In genomic region chr1:56971942-56972250, GRCm38 (mm10) we compare ENCODE assay signal across 8 mouse cellular contexts. TPM values are rescaled to one million over a fixed set of nuclear protein-coding genes. Genes with fewer than 3 reads are reported as not detected.
DNase-seq lines count a peak whose midpoint lies in the region; ATAC-seq and TF ChIP-seq lines count a peak whose summit lies in the region.

No protein-coding gene starts in this region.

- H3K79me2 ChIP-seq in liver, adult 2 months (ENCODE audit: control insufficient read depth, insufficient read depth, low read length): no peaks in the 10 kb centered on the region

- peaks cover 6% of the 10 kb centered on the region for H3K4me1 ChIP-seq in liver, adult 2 months (ENCODE audit: control insufficient read depth, insufficient read depth, low read length)
- no peaks in the 10 kb centered on the region for H3K4me1 ChIP-seq in embryonic facial prominence, embryonic 14.5 days (ENCODE audit: control insufficient read depth, insufficient read depth, low read length)
- peaks cover 21% of the 10 kb centered on the region for H3K4me1 ChIP-seq in intestine, embryonic 15.5 days (replicated peaks)
- H3K4me1 ChIP-seq in neural tube, embryonic 12.5 days: peaks cover 34% of the 10 kb centered on the region

- H3K27me3 ChIP-seq in liver, adult 2 months (ENCODE audit: control insufficient read depth, insufficient read depth, low read length): peaks cover 13% of the 10 kb centered on the region
- peaks cover 41% of the 10 kb centered on the region for H3K27me3 ChIP-seq in embryonic facial prominence, embryonic 14.5 days (replicated peaks; ENCODE audit: control insufficient read depth, insufficient read depth, low read length)
- H3K27me3 ChIP-seq in intestine, embryonic 15.5 days (replicated peaks): peaks cover 29% of the 10 kb centered on the region
- H3K27me3 ChIP-seq in neural tube, embryonic 12.5 days (replicated peaks): peaks cover 52% of the 10 kb centered on the region

- no peaks in the 10 kb centered on the region for H3K9me3 ChIP-seq in embryonic facial prominence, embryonic 14.5 days (ENCODE audit: control insufficient read depth, low read length)
- no peaks in the 10 kb centered on the region for H3K9me3 ChIP-seq in intestine, embryonic 15.5 days
- H3K9me3 ChIP-seq in neural tube, embryonic 12.5 days: no peaks in the 10 kb centered on the region

- no peak overlapping the region for H3K27ac ChIP-seq in liver, adult 2 months (replicated peaks; ENCODE audit: insufficient read depth, low read depth, low read length)
- H3K27ac ChIP-seq in embryonic facial prominence, embryonic 14.5 days (replicated peaks; ENCODE audit: low read depth, low read length): peak overlapping the region; percentile 95
- peak overlapping the region; percentile 85 for H3K27ac ChIP-seq in intestine, embryonic 15.5 days
- H3K27ac ChIP-seq in neural tube, embryonic 12.5 days: no peak overlapping the region

- H3K4me2 ChIP-seq in embryonic facial prominence, embryonic 14.5 days (ENCODE audit: low read depth, low read length): peak overlapping the region; percentile 76
- peak overlapping the region; percentile 95 for H3K4me2 ChIP-seq in intestine, embryonic 15.5 days (replicated peaks)
- peak overlapping the region; percentile 95 for H3K4me2 ChIP-seq in neural tube, embryonic 12.5 days (replicated peaks)

- intact Hi-C loops in gastrocnemius, postnatal 36 days (cut with DNase I): no loop called here

- DNase-seq in liver, adult 2 months (ENCODE audit: extremely low read depth, low read depth, low spot score): no peak
- no peak for DNase-seq in liver
- no peak for DNase-seq in embryonic facial prominence, embryonic 14.5 days (ENCODE audit: low spot score)
- DNase-seq in gastrocnemius, postnatal 36 days: no peak
- DNase-seq in c-Kit-positive CD71-positive TER-119-positive erythroid progenitor cells, embryonic 14.5 days (ENCODE audit: low spot score): no peak
- DNase-seq in left cerebral cortex, adult 9 months (ENCODE audit: low spot score in 2 of 2): no peak

- TF ChIP-seq POLR2A in liver, adult 2 months (IDR thresholded peaks at IDR 0.05; ENCODE audit: extremely low read depth, insufficient read depth, low read length): no peak

- peak overlapping the region; percentile 68 for H3K9ac ChIP-seq in liver, adult 2 months (ENCODE audit: low read depth, low read length)
- H3K9ac ChIP-seq in embryonic facial prominence, embryonic 14.5 days (ENCODE audit: low read depth, low read length): peak overlapping the region; percentile 96
- peak overlapping the region; percentile 75 for H3K9ac ChIP-seq in intestine, embryonic 15.5 days
- H3K9ac ChIP-seq in neural tube, embryonic 12.5 days: peak overlapping the region; percentile 78

- no peaks in the 10 kb centered on the region for H3K36me3 ChIP-seq in liver, adult 2 months (ENCODE audit: control insufficient read depth, insufficient read depth, low read length)
- no peaks in the 10 kb centered on the region for H3K36me3 ChIP-seq in embryonic facial prominence, embryonic 14.5 days (ENCODE audit: control insufficient read depth, insufficient read depth, low read length)
- no peaks in the 10 kb centered on the region for H3K36me3 ChIP-seq in intestine, embryonic 15.5 days
- no peaks in the 10 kb centered on the region for H3K36me3 ChIP-seq in neural tube, embryonic 12.5 days

- 3% methylated on average over 23 of the region's 23 CpGs for WGBS in liver, adult 2 months
- under 1% methylated on average over 10 of the region's 23 CpGs for WGBS in embryonic facial prominence, embryonic 14.5 days
- under 1% methylated on average over 22 of the region's 23 CpGs for WGBS in intestine, embryonic 15.5 days
- 0% methylated on average over 22 of the region's 23 CpGs for WGBS in neural tube, embryonic 12.5 days

- TF ChIP-seq CTCF in liver, adult 2 months (IDR thresholded peaks at IDR 0.05; ENCODE audit: low read depth, low read length): no peak

- ATAC-seq in embryonic facial prominence, embryonic 14.5 days (ENCODE audit: low read depth): no peak
- ATAC-seq in intestine, embryonic 15.5 days: no peak
- no peak for ATAC-seq in neural tube, embryonic 12.5 days (ENCODE audit: low FRiP score, low read depth)

- peak overlapping the region; percentile 82 for H3K4me3 ChIP-seq in liver, adult 2 months (ENCODE audit: insufficient read depth, low read depth, low read length)
- H3K4me3 ChIP-seq in embryonic facial prominence, embryonic 14.5 days (ENCODE audit: low read depth, low read length): peak overlapping the region; percentile 83
- H3K4me3 ChIP-seq in intestine, embryonic 15.5 days (replicated peaks): peak overlapping the region; percentile 75
- H3K4me3 ChIP-seq in neural tube, embryonic 12.5 days: peak overlapping the region; percentile 64

RNA-seq across cellular contexts. Expression of gene Satb2, which starts 6.6 kb away (rescaled TPM):
- 0.09 and 0.13 TPM in 2 replicates for total RNA-seq in liver, adult 2 months (2014; rRNA removed)
- 0.16 and 0.17 TPM in 2 replicates for polyA plus RNA-seq in liver, adult 2 months (2012; rRNA removed)
- 13.6 and 16.0 TPM in 2 replicates for polyA plus RNA-seq in embryonic facial prominence, embryonic 14.5 days (2014; fragmentation: Nextera tagmentation; extraction: Ambion mirVana)
- 2.7 and 2.9 TPM in 2 replicates for polyA plus RNA-seq in intestine, embryonic 15.5 days (2015; fragmentation: Nextera tagmentation; extraction: Ambion mirVana)
- 1.7 and 1.9 TPM in 2 replicates for polyA plus RNA-seq in neural tube, embryonic 12.5 days (2016; fragmentation: Nextera tagmentation; extraction: Ambion mirVana)
- under 1 TPM; 0.26 to 0.62 TPM for total RNA-seq in gastrocnemius, postnatal 36 days (2021)

Comparison
In these comparisons a context has a peak if more than half of its experiments do, and no peak if none do; other contexts are left out.
1. H3K27ac ChIP-seq: peak in embryonic facial prominence, embryonic 14.5 days (single experiment) and intestine, embryonic 15.5 days (single experiment); none in liver, adult 2 months (single experiment) and neural tube, embryonic 12.5 days (single experiment).
2. Peak in every context shown above with its lines, with median percentiles within 50 percentile points of each other: H3K4me3 ChIP-seq, H3K9ac ChIP-seq and H3K4me2 ChIP-seq.